Mouse (Mus musculus): Measurements from ENCODE around the gene Psmc1.

- TF ChIP-seq CTCF (IDR thresholded peaks at IDR 0.05; ENCODE audit: low read depth) = no peak
- no peak for TF ChIP-seq EP300 (IDR thresholded peaks at IDR 0.05; ENCODE audit: low read depth)
Observed at GRCm38 (mm10) chr12:100143737-100144136, 33.8 kb downstream of the Psmc1 start.
